Mouse (Mus musculus) CD4-positive, CD25-positive, alpha-beta regulatory T cell, adult 4 months (primary cell): ENCODE measurements at regions not wholly inside any gene's neighbourhood (a gene's known extent, or its start where the extent isn't known, plus 50 kb on each side); places are given as distances from the start of the nearest gene placed in this dataset.
"Not testable (repeated sequence)": the region's sequence is repeated elsewhere in the genome, so short reads cannot be mapped to it uniquely, and the experiment has no call there.

Experiments
- ATAC-seq: one replicate; pipeline ENCODE4 v1.8.0; 2017

GRCm38 (mm10) chr10:118978181-118978743 is 108.3 kb upstream of the Dyrk2 start:
- ATAC-seq: no peak

- ATAC-seq: no peak
Observed at GRCm38 (mm10) chr10:118976447-118976846, 106.4 kb upstream of the Dyrk2 start.

GRCm38 (mm10) chr10:118975772-118976171 is 105.8 kb upstream of the Dyrk2 start:
- no peak for ATAC-seq

- ATAC-seq: no peak
Observed at GRCm38 (mm10) chr10:118973324-118973723, 103.3 kb upstream of the Dyrk2 start.

GRCm38 (mm10) chr10:118972626-118973025 is 102.6 kb upstream of the Dyrk2 start:
- ATAC-seq: no peak

GRCm38 (mm10) chr10:118970457-118971175 is 100.6 kb upstream of the Dyrk2 start:
- ATAC-seq: peak; percentile 26

GRCm38 (mm10) chr10:118961713-118962181 is 91.7 kb upstream of the Dyrk2 start:
- ATAC-seq: no peak

- ATAC-seq: no peak
Observed at GRCm38 (mm10) chr10:118960076-118960475, 90.1 kb upstream of the Dyrk2 start.

- no peak for ATAC-seq
Observed at GRCm38 (mm10) chr10:118959623-118960022, 89.6 kb upstream of the Dyrk2 start.

- ATAC-seq: no peak
Observed at GRCm38 (mm10) chr10:118956352-118956751, 86.3 kb upstream of the Dyrk2 start.

GRCm38 (mm10) chr10:118953440-118953839 is 83.4 kb upstream of the Dyrk2 start:
- no peak for ATAC-seq

- ATAC-seq: no peak
Observed at GRCm38 (mm10) chr10:118952756-118953155, 82.7 kb upstream of the Dyrk2 start.

GRCm38 (mm10) chr10:118947724-118948123 is 77.7 kb upstream of the Dyrk2 start:
- no peak for ATAC-seq

GRCm38 (mm10) chr10:118947016-118947674 is 77.1 kb upstream of the Dyrk2 start:
- no peak for ATAC-seq

- ATAC-seq: no peak
Observed at GRCm38 (mm10) chr10:118927316-118927715, 57.3 kb upstream of the Dyrk2 start.

- no peak for ATAC-seq
Observed at GRCm38 (mm10) chr10:118923473-118924185, 53.6 kb upstream of the Dyrk2 start.

GRCm38 (mm10) chr10:118922120-118922519 is 52.1 kb upstream of the Dyrk2 start:
- ATAC-seq: not testable (repeated sequence)
